Mouse (Mus musculus): ENCODE data around the gene Gcsam. TPM values are rescaled to one million over a fixed set of nuclear protein-coding genes. Genes with fewer than 3 reads are reported as not detected.

Gene Gcsam
- total RNA-seq (2012; rRNA removed) (not detected in 2 replicates), total RNA-seq (2014; rRNA removed) (not detected in 2 replicates), polyA plus RNA-seq (2012; ENCODE audit: insufficient read length, low read depth) (not detected in 2 replicates)

DNA sequence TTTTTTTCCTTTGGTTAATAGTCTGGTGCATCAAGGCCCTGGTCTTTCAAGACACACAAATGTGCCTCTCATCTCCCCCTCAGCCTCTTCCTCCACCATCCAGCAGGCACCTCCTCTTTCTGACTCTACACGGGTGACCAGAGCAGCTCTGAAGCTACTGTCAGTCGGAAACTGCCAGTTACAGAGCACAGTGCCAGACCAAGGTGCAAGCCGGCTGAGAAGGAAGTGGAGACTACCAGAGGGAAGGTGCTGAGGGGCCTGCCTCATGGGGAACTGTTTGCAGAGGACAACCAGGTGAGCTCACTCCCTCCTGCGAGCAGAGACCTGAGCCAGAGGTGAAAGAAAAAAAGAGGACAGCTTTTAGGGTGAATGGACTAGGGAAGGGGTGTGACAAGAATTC lies at the start of gene Gcsam:
Gcsam (plus strand) TSS at position 114 of the 400 bp plus-strand sequence.
- no peak within 1 kb of the TSS for H3K4me3 ChIP-seq (replicated peaks in 1 of 3; ENCODE audit: low read depth in 2 of 3, low read length in 2 of 3, poor library complexity in 1 of 3)
- no peak within 1 kb of the TSS for H3K4me2 ChIP-seq (ENCODE audit: insufficient read depth, low read depth, poor library complexity, severe bottlenecking)
- no peak within 1 kb of the TSS for H3K27ac ChIP-seq (ENCODE audit: insufficient read depth, low read depth)
- no peaks in the 10 kb centered on the region for H3K27me3 ChIP-seq (replicated peaks)
- no peaks in the 10 kb centered on the region for H3K36me3 ChIP-seq (replicated peaks in 1 of 2; ENCODE audit: control insufficient read depth in 1 of 2, insufficient read depth in 1 of 2, low read length in 1 of 2)
- dilution Hi-C loops (cut with MboI; ENCODE audit: extremely low pct_ligation_motif_present, extremely low pct_unique_long_range_greater_than_20kb, low sequenced_read_pairs) = no loop called here
- H3K4me1 ChIP-seq (ENCODE audit: control insufficient read depth in 1 of 2, insufficient read depth in 2 of 2) = peaks cover 0 to 12% of the 10 kb centered on the region in 2 experiments; a peak in 2 of 4 replicates
- DNase-seq (ENCODE audit: extremely low read depth) = no peak
- in situ Hi-C loops (cut with MboI; ENCODE audit: low pct_ligation_motif_present, low pct_unique_long_range_greater_than_20kb, low sequenced_read_pairs) = no loop called here
- no peak within 1 kb of the TSS for H3K9ac ChIP-seq (ENCODE audit: insufficient read depth, low read depth)
- H3K79me2 ChIP-seq (replicated peaks; ENCODE audit: control insufficient read depth, extremely low read depth, insufficient read depth, poor library complexity, severe bottlenecking) = no peaks in the 10 kb centered on the region
- H3K9me3 ChIP-seq (replicated peaks; ENCODE audit: low read length) = no peaks in the 10 kb centered on the region
- TF ChIP-seq ZKSCAN1 (IDR thresholded peaks at IDR 0.05; ENCODE audit: borderline replicate concordance, low read depth, low read length) (no peak), USF2 (conservative IDR thresholded peaks at IDR 0.05; ENCODE audit: low read depth, low read length) (no peak), NRF1 (IDR thresholded peaks at IDR 0.05; ENCODE audit: low read depth, low read length) (no peak), JUND (conservative IDR thresholded peaks at IDR 0.05; ENCODE audit: low read depth, low read length) (no peak), UBTF (IDR thresholded peaks at IDR 0.05; ENCODE audit: low read depth, low read length) (no peak), E2F4 (IDR thresholded peaks at IDR 0.05; ENCODE audit: insufficient replicate concordance, low read depth, low read length) (no peak), GABPA (IDR thresholded peaks at IDR 0.05; ENCODE audit: insufficient replicate concordance, low read depth, low read length) (no peak), ELF1 (IDR thresholded peaks at IDR 0.05; ENCODE audit: low read depth, low read length) (no peak), POLR2A (IDR thresholded peaks at IDR 0.05; ENCODE audit: low read depth, low read length) (no peak), ETS1 (conservative IDR thresholded peaks at IDR 0.05; ENCODE audit: low read depth, low read length) (no peak), BHLHE40 (IDR thresholded peaks at IDR 0.05; ENCODE audit: low read depth, low read length) (no peak)

DNA sequence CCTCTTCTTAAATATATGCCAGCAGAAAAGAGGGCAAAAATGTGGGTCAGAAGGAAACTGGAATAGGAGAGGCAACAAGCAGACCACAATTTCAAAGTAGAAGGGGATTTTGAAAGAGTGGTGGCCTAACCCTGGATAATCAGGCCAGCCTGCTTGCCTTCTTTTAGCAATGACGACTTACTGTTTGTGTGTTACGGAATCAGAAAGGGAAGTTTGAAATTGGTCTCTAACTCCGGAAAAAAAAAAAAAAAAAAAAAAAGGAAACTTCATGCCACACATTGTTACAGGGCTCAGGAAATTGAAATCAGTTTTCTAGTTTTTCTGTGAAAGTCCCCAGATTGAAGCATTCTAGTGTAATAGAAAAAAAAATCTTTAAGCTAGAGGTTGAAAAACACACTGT lies 48.4 kb upstream of the Gcsam start:
- no peak for DNase-seq (ENCODE audit: extremely low read depth)
- dilution Hi-C loops (cut with MboI; ENCODE audit: extremely low pct_ligation_motif_present, extremely low pct_unique_long_range_greater_than_20kb, low sequenced_read_pairs) (no loop called here), in situ Hi-C loops (cut with MboI; ENCODE audit: low pct_ligation_motif_present, low pct_unique_long_range_greater_than_20kb, low sequenced_read_pairs) (no loop called here)
- no peaks in the 10 kb centered on the region for H3K9me3 ChIP-seq (replicated peaks; ENCODE audit: low read length)
- TF ChIP-seq ZNF384 (IDR thresholded peaks at IDR 0.05; ENCODE audit: low read depth, low read length) (peak; percentile 59; the same call in 1 of the 2 replicates), RCOR1 (conservative IDR thresholded peaks at IDR 0.05; ENCODE audit: low read depth, low read length) (no peak)
- no peaks in the 10 kb centered on the region for H3K79me2 ChIP-seq (replicated peaks; ENCODE audit: control insufficient read depth, extremely low read depth, insufficient read depth, poor library complexity, severe bottlenecking)
- H3K4me1 ChIP-seq (ENCODE audit: control insufficient read depth in 1 of 2, insufficient read depth in 2 of 2) = no peaks in the 10 kb centered on the region
- H3K9ac ChIP-seq (ENCODE audit: insufficient read depth, low read depth) = no peak overlapping the region
- H3K4me2 ChIP-seq (ENCODE audit: insufficient read depth, low read depth, poor library complexity, severe bottlenecking) = no peak overlapping the region
- H3K27ac ChIP-seq (ENCODE audit: insufficient read depth, low read depth) = no peak overlapping the region
- no peaks in the 10 kb centered on the region for H3K27me3 ChIP-seq (replicated peaks)
- H3K36me3 ChIP-seq (replicated peaks in 1 of 2; ENCODE audit: control insufficient read depth in 1 of 2, insufficient read depth in 1 of 2, low read length in 1 of 2) = no peaks in the 10 kb centered on the region
- no peak overlapping the region for H3K4me3 ChIP-seq (replicated peaks in 1 of 3; ENCODE audit: low read depth in 2 of 3, low read length in 2 of 3, poor library complexity in 1 of 3)

GRCm38 (mm10) chr16:45572307-45572706 lies 37.9 kb upstream of the Gcsam start:
- no peak overlapping the region for H3K4me2 ChIP-seq (ENCODE audit: insufficient read depth, low read depth, poor library complexity, severe bottlenecking)
- H3K4me1 ChIP-seq (ENCODE audit: control insufficient read depth in 1 of 2, insufficient read depth in 2 of 2) = peaks cover 0 to 2% of the 10 kb centered on the region in 2 experiments; a peak in 1 of 4 replicates
- no peaks in the 10 kb centered on the region for H3K27me3 ChIP-seq (replicated peaks)
- H3K9me3 ChIP-seq (replicated peaks; ENCODE audit: low read length) = no peaks in the 10 kb centered on the region
- dilution Hi-C loops (cut with MboI; ENCODE audit: extremely low pct_ligation_motif_present, extremely low pct_unique_long_range_greater_than_20kb, low sequenced_read_pairs) = no loop called here
- no peak overlapping the region for H3K27ac ChIP-seq (ENCODE audit: insufficient read depth, low read depth)
- no peak for TF ChIP-seq JUN (IDR thresholded peaks at IDR 0.05; ENCODE audit: insufficient read depth, low read depth, low read length)
- TF ChIP-seq USF1 (IDR thresholded peaks at IDR 0.05; ENCODE audit: low read depth, low read length) = no peak
- TF ChIP-seq POLR2A (IDR thresholded peaks at IDR 0.05; ENCODE audit: low read depth, low read length) = no peak
- TF ChIP-seq BHLHE40 (IDR thresholded peaks at IDR 0.05; ENCODE audit: low read depth, low read length) = no peak
- no peak for TF ChIP-seq EP300 (IDR thresholded peaks at IDR 0.05; ENCODE audit: low read length)
- no peak for TF ChIP-seq USF2 (conservative IDR thresholded peaks at IDR 0.05; ENCODE audit: low read depth, low read length)
- no peak for TF ChIP-seq NRF1 (IDR thresholded peaks at IDR 0.05; ENCODE audit: low read depth, low read length)
- TF ChIP-seq E2F4 (IDR thresholded peaks at IDR 0.05; ENCODE audit: insufficient replicate concordance, low read depth, low read length) = no peak
- TF ChIP-seq MAZ (IDR thresholded peaks at IDR 0.05; ENCODE audit: low read depth, low read length) = no peak
- no peak for TF ChIP-seq IRF4 (IDR thresholded peaks at IDR 0.05; ENCODE audit: low read depth, low read length)
- in situ Hi-C loops (cut with MboI; ENCODE audit: low pct_ligation_motif_present, low pct_unique_long_range_greater_than_20kb, low sequenced_read_pairs) = no loop called here
- no peak overlapping the region for H3K4me3 ChIP-seq (replicated peaks in 1 of 3; ENCODE audit: low read depth in 2 of 3, low read length in 2 of 3, poor library complexity in 1 of 3)
- DNase-seq (ENCODE audit: extremely low read depth) = no peak
- no peaks in the 10 kb centered on the region for H3K36me3 ChIP-seq (replicated peaks in 1 of 2; ENCODE audit: control insufficient read depth in 1 of 2, insufficient read depth in 1 of 2, low read length in 1 of 2)
- no peak overlapping the region for H3K9ac ChIP-seq (ENCODE audit: insufficient read depth, low read depth)
- H3K79me2 ChIP-seq (replicated peaks; ENCODE audit: control insufficient read depth, extremely low read depth, insufficient read depth, poor library complexity, severe bottlenecking) = no peaks in the 10 kb centered on the region
